Mouse (Mus musculus): ENCODE results near the gene Auts2. TPM values are rescaled to one million over a fixed set of nuclear protein-coding genes. Genes with fewer than 3 reads are reported as not detected.

Auts2 gene
- total RNA-seq, 1 experiment: 9.9 TPM

DNA sequence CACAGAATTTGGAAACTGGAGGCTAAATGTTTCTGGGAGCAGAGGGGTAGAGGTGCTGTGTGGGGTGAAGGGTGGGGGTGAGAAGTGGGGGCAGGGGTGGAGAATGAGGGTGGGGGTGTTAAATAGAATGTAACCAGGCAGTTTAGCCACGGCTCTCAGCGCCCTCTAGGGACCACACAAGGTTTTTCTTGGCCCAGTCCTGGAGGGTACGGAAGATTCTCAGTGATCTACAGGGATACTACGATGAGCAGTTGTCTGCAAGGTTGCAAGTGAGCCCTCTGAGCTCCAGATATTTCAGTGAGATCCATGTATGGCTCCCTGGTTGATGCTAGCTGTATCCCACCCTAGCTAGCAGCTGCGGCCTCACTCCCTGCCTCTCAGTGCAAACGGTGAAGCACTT, 1113.6 kb downstream of the Auts2 start:
- Histone ChIP-seq H3K9ac (ENCODE audit: insufficient read depth, low read depth, low read length, poor library complexity, severe bottlenecking) (no peak overlapping the region), H3K27ac (ENCODE audit: insufficient read depth, low read depth, low read length, poor library complexity, severe bottlenecking) (no peak overlapping the region), H3K36me3 (ENCODE audit: control insufficient read depth, insufficient read depth, low read length, poor library complexity, severe bottlenecking) (no peaks in the 10 kb centered on the region), H3K9me3 (ENCODE audit: control insufficient read depth, insufficient read depth, low read depth, low read length) (no peaks in the 10 kb centered on the region), H3K4me1 (ENCODE audit: control insufficient read depth in 2 of 2, insufficient read depth in 2 of 2, low read length in 2 of 2, poor library complexity in 1 of 2) (peaks cover 0 to 6% of the 10 kb centered on the region in 2 experiments; a peak in 2 of 4 replicates), H3K4me3 (ENCODE audit: insufficient read depth in 1 of 2, low read depth in 1 of 2, low read length in 2 of 2, poor library complexity in 1 of 2, severe bottlenecking in 1 of 2) (no peak overlapping the region)
- TF ChIP-seq ZC3H11A (IDR thresholded peaks at IDR 0.05; ENCODE audit: borderline replicate concordance, low read depth, low read length) (no peak), ZNF384 (IDR thresholded peaks at IDR 0.05; ENCODE audit: low read depth, low read length) (no peak), CHD2 (IDR thresholded peaks at IDR 0.05; ENCODE audit: low read depth, low read length) (no peak), MAFK (IDR thresholded peaks at IDR 0.05; ENCODE audit: insufficient read depth, low read depth, low read length) (no peak), HCFC1 (IDR thresholded peaks at IDR 0.05; ENCODE audit: borderline replicate concordance, insufficient read depth, low read length) (no peak)
- no peak for DNase-seq (ENCODE audit: low read depth, low spot score)
- in situ Hi-C loops (cut with MboI; ENCODE audit: low sequenced_read_pairs in 2 of 2, unreplicated experiment in 2 of 2): loop anchor here in 1 of 2 experiments (10.0 kb wide), 3 partner anchors 265 to 565 kb away; no protein-coding TSS in a partner anchor

DNA sequence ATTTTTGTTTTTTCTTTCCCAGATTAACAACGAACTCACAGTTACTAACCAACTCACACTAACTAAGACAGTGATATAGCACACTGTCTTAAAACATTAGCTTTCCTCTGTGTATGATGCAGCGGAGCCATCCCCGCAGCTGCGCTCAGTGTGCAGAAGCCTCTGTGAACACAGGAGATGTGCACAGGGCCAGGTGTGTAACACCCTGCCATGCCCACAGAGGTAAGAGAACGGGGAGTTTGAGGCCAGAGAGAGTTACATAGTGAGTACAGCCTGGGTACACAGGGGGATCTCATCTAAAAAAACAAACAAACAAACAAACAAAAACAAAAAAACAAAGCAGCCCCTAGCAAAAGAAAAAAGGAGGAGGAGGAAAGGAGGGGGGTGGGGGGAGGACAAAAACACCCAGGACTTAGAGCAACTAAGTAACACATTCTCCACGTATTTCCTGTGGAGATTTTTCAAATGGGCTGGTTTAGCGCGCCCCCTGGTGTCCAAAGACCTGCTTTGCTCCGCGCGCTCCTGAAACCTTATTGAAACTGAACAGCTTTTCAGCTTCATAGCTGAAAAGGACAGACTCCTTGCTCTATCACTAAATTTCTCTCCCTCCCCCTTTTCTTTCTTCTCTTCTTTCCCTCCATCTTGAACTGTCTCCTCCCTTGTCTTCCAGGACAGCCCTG, 1115.3 kb downstream of the Auts2 start:
- in situ Hi-C loops (cut with MboI; ENCODE audit: low sequenced_read_pairs in 2 of 2, unreplicated experiment in 2 of 2): loop anchor here in 1 of 2 experiments (10.0 kb wide), 3 partner anchors 263 to 563 kb away; no protein-coding TSS in a partner anchor

DNA sequence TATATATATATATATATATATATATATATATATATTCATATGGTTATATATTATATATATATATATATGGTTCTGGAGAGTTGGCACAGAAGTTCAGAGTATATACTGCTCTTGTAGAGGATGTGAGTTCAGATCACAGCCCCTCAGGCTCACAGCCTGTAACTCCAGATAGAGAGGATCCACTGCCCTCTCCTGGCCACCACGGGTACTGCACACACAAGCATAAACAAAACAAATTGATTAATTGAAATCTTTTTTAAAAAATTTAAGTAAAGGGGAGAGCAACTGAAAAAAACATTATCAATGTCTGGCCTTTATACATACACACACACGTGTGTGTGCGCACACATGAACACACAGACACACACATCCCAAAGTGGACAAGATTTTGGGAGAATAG, 1120.4 kb downstream of the Auts2 start:
- H3K9ac ChIP-seq (ENCODE audit: insufficient read depth, low read depth, low read length, poor library complexity, severe bottlenecking): no peak overlapping the region
- H3K4me1 ChIP-seq (ENCODE audit: control insufficient read depth in 2 of 2, insufficient read depth in 2 of 2, low read length in 2 of 2, poor library complexity in 1 of 2): peaks cover 0 to 1% of the 10 kb centered on the region in 2 experiments; a peak in 1 of 4 replicates
- H3K36me3 ChIP-seq (ENCODE audit: control insufficient read depth, insufficient read depth, low read length, poor library complexity, severe bottlenecking): no peaks in the 10 kb centered on the region
- H3K9me3 ChIP-seq (ENCODE audit: control insufficient read depth, insufficient read depth, low read depth, low read length): no peaks in the 10 kb centered on the region
- no peak overlapping the region for H3K27ac ChIP-seq (ENCODE audit: insufficient read depth, low read depth, low read length, poor library complexity, severe bottlenecking)
- H3K4me3 ChIP-seq (ENCODE audit: insufficient read depth in 1 of 2, low read depth in 1 of 2, low read length in 2 of 2, poor library complexity in 1 of 2, severe bottlenecking in 1 of 2): no peak overlapping the region
- TF ChIP-seq ZC3H11A (IDR thresholded peaks at IDR 0.05; ENCODE audit: borderline replicate concordance, low read depth, low read length) (0 out of 2 replicates have a peak, but pooled peaks have one; percentile 2), HCFC1 (IDR thresholded peaks at IDR 0.05; ENCODE audit: borderline replicate concordance, insufficient read depth, low read length) (no peak), ZNF384 (IDR thresholded peaks at IDR 0.05; ENCODE audit: low read depth, low read length) (no peak)
- in situ Hi-C loops (cut with MboI; ENCODE audit: low sequenced_read_pairs in 2 of 2, unreplicated experiment in 2 of 2): loop anchor here in 1 of 2 experiments (10.0 kb wide), 3 partner anchors 258 to 558 kb away; no protein-coding TSS in a partner anchor
- no peak for DNase-seq (ENCODE audit: low read depth, low spot score)

More for the DNA sequence above, 1115.3 kb downstream of the Auts2 start:
- Histone ChIP-seq H3K9ac (ENCODE audit: insufficient read depth, low read depth, low read length, poor library complexity, severe bottlenecking) (no peak overlapping the region), H3K4me1 (ENCODE audit: control insufficient read depth in 2 of 2, insufficient read depth in 2 of 2, low read length in 2 of 2, poor library complexity in 1 of 2) (peaks cover 0 to 6% of the 10 kb centered on the region in 2 experiments; a peak in 2 of 4 replicates), H3K4me3 (ENCODE audit: insufficient read depth in 1 of 2, low read depth in 1 of 2, low read length in 2 of 2, poor library complexity in 1 of 2, severe bottlenecking in 1 of 2) (no peak overlapping the region), H3K9me3 (ENCODE audit: control insufficient read depth, insufficient read depth, low read depth, low read length) (no peaks in the 10 kb centered on the region), H3K27ac (ENCODE audit: insufficient read depth, low read depth, low read length, poor library complexity, severe bottlenecking) (no peak overlapping the region), H3K36me3 (ENCODE audit: control insufficient read depth, insufficient read depth, low read length, poor library complexity, severe bottlenecking) (no peaks in the 10 kb centered on the region)
- DNase-seq (ENCODE audit: low read depth, low spot score): peak; percentile 61
- 0 out of 2 replicates have a peak, but pooled peaks have one; percentile 31 for TF ChIP-seq ZC3H11A (IDR thresholded peaks at IDR 0.05; ENCODE audit: borderline replicate concordance, low read depth, low read length)
- no peak for TF ChIP-seq ZNF384 (IDR thresholded peaks at IDR 0.05; ENCODE audit: low read depth, low read length)

DNA sequence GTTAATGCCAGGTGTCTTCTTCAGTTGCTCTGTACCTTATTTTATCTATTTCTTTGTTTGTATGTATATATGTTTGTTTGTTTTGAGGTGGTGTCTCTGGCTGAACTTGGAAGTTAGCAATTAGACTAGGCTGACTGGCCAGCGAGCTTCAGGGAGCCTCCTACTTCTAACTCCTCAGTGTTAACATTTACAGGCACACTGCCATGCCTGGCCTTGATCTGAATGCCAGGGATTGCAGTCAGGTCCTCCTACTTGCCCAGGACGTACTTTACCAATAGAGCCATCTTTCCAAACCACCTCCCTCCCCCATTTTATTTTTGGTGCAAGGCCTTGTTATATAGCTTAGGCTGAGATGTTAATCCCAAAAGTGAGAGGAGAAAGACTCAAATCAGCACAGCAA, 1122.7 kb downstream of the Auts2 start:
- no peak for DNase-seq (ENCODE audit: low read depth, low spot score)
- no peak overlapping the region for H3K4me3 ChIP-seq (ENCODE audit: insufficient read depth in 1 of 2, low read depth in 1 of 2, low read length in 2 of 2, poor library complexity in 1 of 2, severe bottlenecking in 1 of 2)
- H3K9ac ChIP-seq (ENCODE audit: insufficient read depth, low read depth, low read length, poor library complexity, severe bottlenecking): no peak overlapping the region
- no peak overlapping the region for H3K27ac ChIP-seq (ENCODE audit: insufficient read depth, low read depth, low read length, poor library complexity, severe bottlenecking)
- no peaks in the 10 kb centered on the region for H3K4me1 ChIP-seq (ENCODE audit: control insufficient read depth in 2 of 2, insufficient read depth in 2 of 2, low read length in 2 of 2, poor library complexity in 1 of 2)
- in situ Hi-C loops (cut with MboI; ENCODE audit: low sequenced_read_pairs in 2 of 2, unreplicated experiment in 2 of 2): loop anchor here in 1 of 2 experiments (10.0 kb wide), 3 partner anchors 256 to 556 kb away; no protein-coding TSS in a partner anchor
- no peaks in the 10 kb centered on the region for H3K36me3 ChIP-seq (ENCODE audit: control insufficient read depth, insufficient read depth, low read length, poor library complexity, severe bottlenecking)
- H3K9me3 ChIP-seq (ENCODE audit: control insufficient read depth, insufficient read depth, low read depth, low read length): no peaks in the 10 kb centered on the region
- TF ChIP-seq HCFC1 (IDR thresholded peaks at IDR 0.05; ENCODE audit: borderline replicate concordance, insufficient read depth, low read length) (no peak), ZNF384 (IDR thresholded peaks at IDR 0.05; ENCODE audit: low read depth, low read length) (no peak), MAFK (IDR thresholded peaks at IDR 0.05; ENCODE audit: insufficient read depth, low read depth, low read length) (no peak), ZC3H11A (IDR thresholded peaks at IDR 0.05; ENCODE audit: borderline replicate concordance, low read depth, low read length) (no peak), CHD2 (IDR thresholded peaks at IDR 0.05; ENCODE audit: low read depth, low read length) (no peak)
